Mouse (Mus musculus) hindbrain, embryonic 13.5 days (tissue): ENCODE results near the gene Tmem89. TPM values are rescaled to one million over a fixed set of nuclear protein-coding genes. Genes with fewer than 3 reads are reported as not detected.

ENCODE experiments used
- ATAC-seq: fragments of 200-750 bp; cut with Nextera tagmentation; 2 replicates; pipeline ENCODE4 v1.8.0; 2017; ENCODE audit warnings: moderate TSS enrichment; ENCODE audit not compliant: low FRiP score
- H3K27ac ChIP-seq: fragments of 300-500 bp; sonication (generic); 2 replicates; pipeline ENCODE4 v1.5.1; 2015; ENCODE audit warnings: inconsistent platforms, mild to moderate bottlenecking, moderate library complexity
- H3K27me3 ChIP-seq: fragments of 300-500 bp; sonication (generic); 2 replicates; pipeline ENCODE4 v1.6.1; 2015; ENCODE audit warnings: mild to moderate bottlenecking, inconsistent platforms
- H3K36me3 ChIP-seq: fragments of 300-500 bp; sonication (generic); 2 replicates; pipeline ENCODE4 v1.6.1; 2015; ENCODE audit warnings: mild to moderate bottlenecking, inconsistent platforms
- H3K4me1 ChIP-seq: fragments of 300-500 bp; sonication (generic); replicated peaks from 2 replicates; pipeline ENCODE4 v1.6.1; 2015; ENCODE audit warnings: inconsistent platforms
- H3K4me2 ChIP-seq: fragments of 300-500 bp; sonication (generic); 2 replicates; pipeline ENCODE4 v1.6.1; 2015; ENCODE audit warnings: inconsistent platforms, mild to moderate bottlenecking, moderate library complexity
- H3K4me3 ChIP-seq: fragments of 300-500 bp; sonication (generic); 2 replicates; pipeline ENCODE4 v1.5.1; 2015; ENCODE audit warnings: mild to moderate bottlenecking, inconsistent platforms
- H3K9ac ChIP-seq: fragments of 300-500 bp; sonication (generic); 2 replicates; pipeline ENCODE4 v1.6.1; 2015; ENCODE audit warnings: mild to moderate bottlenecking, inconsistent platforms
- H3K9me3 ChIP-seq: fragments of 300-500 bp; sonication (generic); 2 replicates; pipeline ENCODE4 v1.6.1; 2016; ENCODE audit warnings: inconsistent platforms
- WGBS: fragments of 180-500 bp; shearing (Covaris S2); methylation state at CpG from one replicate; pipeline ENCODE4 v1.1.7; 2015; 5-methylcytosine and 5-hydroxymethylcytosine counted together
- polyA plus RNA-seq: library from polyadenylated mRNA; unstranded; fragments of >200 nt; fragmentation: Nextera tagmentation; extraction: Ambion mirVana; gene quantifications from 2 replicates; pipeline ENCODE4 v1.2.1, GENCODE M21; 2015

The Tmem89 gene
- polyA plus RNA-seq, 1 experiment from 2014 or later, result 0.32 TPM

DNA sequence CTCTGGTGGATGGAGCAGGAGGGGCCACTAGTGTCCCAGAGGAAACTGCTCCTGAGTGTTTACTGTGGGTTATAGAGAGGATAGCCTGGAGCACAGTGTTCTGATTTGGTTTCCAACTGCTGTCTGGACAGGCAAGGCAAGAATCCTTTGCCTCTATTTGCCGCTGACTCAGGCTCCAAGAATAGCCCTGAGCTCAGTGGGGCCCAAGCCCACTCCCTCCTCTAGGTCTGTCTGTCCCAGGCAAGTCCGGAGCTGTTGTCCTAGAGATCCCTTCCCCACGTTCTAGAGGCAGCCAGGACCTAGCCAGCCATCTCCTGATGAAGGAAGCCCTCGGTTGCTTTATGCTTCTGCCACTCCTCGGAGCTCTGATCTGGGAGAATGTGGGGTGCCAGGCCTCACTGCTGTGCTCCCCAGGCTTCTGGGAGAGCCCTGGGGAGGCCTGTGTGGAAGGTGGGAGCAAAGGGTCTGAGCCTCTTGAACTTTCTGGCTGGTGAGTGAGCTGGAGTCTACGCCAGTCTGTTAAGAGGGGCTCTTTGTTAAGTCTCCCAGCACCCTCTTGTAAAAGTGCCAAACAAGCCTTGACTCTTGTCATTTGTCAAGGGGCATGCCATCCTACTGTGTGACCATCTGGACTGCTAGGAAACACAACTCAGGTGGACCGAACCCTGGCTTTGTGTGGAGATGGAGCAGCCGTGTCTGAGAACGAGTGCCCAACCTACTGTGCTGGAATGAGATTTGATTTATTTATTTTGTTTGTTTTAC, 35.7 kb downstream of the Tmem89 start:
- Histone ChIP-seq H3K36me3 (peaks cover 64% of the 10 kb centered on the region), H3K27ac (no peak overlapping the region), H3K4me3 (no peak overlapping the region), H3K4me2 (no peak overlapping the region), H3K9ac (no peak overlapping the region), H3K9me3 (no peaks in the 10 kb centered on the region), H3K27me3 (peaks cover 30% of the 10 kb centered on the region), H3K4me1 (0 out of 2 replicates have a peak, but pooled peaks cover 3% of the 10 kb centered on the region)
- ATAC-seq, result no peak
- 88% methylated on average over 9 of the region's 9 CpGs for WGBS

DNA sequence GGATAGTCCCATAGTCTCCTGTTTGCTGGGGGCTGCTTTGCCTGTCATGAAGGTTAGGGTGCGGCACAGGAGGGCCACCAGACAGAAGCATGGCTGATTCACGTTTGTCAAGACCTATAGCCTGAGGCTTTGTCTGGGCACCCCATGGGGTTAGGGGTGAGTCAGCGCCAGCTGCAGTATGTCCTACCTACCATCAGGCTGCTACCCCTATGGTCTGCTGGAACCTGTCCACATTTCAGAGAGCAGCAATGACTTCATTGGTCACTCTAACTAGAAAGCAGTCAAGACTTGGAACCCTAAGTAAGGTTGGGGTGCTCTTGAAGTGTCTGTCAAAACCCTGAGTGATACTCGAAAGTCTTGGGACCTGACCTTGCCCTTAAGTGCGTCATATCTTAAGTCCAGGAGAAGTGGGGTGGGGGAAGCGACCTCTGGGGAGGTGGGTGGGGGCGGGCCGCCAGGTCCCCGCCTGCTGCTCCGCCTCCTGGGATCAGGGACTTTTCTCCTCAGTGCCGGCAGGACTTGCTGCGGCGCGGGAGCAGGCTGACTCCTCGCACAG, 38.7 kb downstream of the Tmem89 start, which contains the start of gene Col7a1:
TSS of gene Col7a1 (plus strand) at position 506 of the 556 bp plus-strand sequence.
- 13% methylated on average over 15 of the region's 15 CpGs for WGBS
- 0 out of 2 replicates have a peak, but pooled peaks cover 3% of the 10 kb centered on the region for H3K4me1 ChIP-seq
- no peaks in the 10 kb centered on the region for H3K9me3 ChIP-seq
- no peak within 1 kb of the TSS for H3K4me3 ChIP-seq
- no peak within 1 kb of the TSS for H3K27ac ChIP-seq
- peaks cover 30% of the 10 kb centered on the region for H3K27me3 ChIP-seq
- H3K4me2 ChIP-seq, result no peak within 1 kb of the TSS
- H3K9ac ChIP-seq, result no peak within 1 kb of the TSS
- peaks cover 34% of the 10 kb centered on the region for H3K36me3 ChIP-seq
- ATAC-seq, result no peak; the same call in 1 of the 2 replicates

DNA sequence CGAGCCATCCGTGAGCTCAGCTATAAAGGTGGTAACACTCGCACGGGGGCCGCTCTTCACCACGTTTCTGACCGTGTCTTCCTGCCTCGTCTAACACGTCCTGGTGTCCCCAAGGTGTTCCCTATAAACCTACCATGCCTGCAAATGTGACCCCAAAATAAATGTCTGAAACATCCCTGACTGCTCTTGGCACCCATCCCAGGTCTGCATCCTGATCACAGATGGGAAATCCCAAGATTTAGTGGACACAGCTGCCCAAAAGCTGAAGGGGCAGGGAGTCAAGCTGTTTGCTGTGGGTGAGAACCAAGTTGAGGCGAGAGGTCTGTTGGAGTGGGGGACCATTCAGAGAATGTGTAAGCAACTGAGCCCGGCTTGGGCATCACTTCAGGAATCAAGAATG, 40.8 kb downstream of the Tmem89 start:
- Histone ChIP-seq H3K27ac (no peak overlapping the region), H3K9ac (no peak overlapping the region), H3K9me3 (no peaks in the 10 kb centered on the region), H3K36me3 (peaks cover 13% of the 10 kb centered on the region), H3K27me3 (peaks cover 30% of the 10 kb centered on the region), H3K4me1 (0 out of 2 replicates have a peak, but pooled peaks cover 3% of the 10 kb centered on the region), H3K4me2 (no peak overlapping the region), H3K4me3 (no peak overlapping the region)
- no peak for ATAC-seq
- WGBS, result 91% methylated on average over 11 of the region's 11 CpGs

DNA sequence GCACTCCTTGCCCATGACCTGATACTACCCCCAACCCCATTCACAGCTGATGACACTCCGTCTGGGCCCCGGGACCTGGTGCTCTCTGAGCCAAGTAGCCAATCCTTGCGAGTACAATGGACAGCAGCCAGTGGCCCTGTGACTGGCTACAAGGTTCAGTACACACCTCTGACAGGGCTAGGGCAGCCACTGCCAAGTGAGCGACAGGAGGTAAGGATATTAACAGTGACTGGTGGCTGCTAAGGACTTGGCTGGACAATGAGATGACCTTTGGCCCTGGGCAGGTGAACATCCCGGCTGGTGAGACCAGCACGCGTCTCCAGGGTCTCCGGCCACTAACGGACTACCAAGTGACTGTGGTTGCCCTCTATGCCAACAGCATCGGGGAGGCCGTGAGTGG, 41.4 kb downstream of the Tmem89 start:
- Histone ChIP-seq H3K4me3 (no peak overlapping the region), H3K9ac (no peak overlapping the region), H3K4me1 (0 out of 2 replicates have a peak, but pooled peaks cover 3% of the 10 kb centered on the region), H3K9me3 (no peaks in the 10 kb centered on the region), H3K27ac (no peak overlapping the region), H3K4me2 (no peak overlapping the region), H3K36me3 (peaks cover 7% of the 10 kb centered on the region), H3K27me3 (peaks cover 30% of the 10 kb centered on the region)
- WGBS, result 91% methylated on average over 11 of the region's 11 CpGs
- ATAC-seq, result no peak

DNA sequence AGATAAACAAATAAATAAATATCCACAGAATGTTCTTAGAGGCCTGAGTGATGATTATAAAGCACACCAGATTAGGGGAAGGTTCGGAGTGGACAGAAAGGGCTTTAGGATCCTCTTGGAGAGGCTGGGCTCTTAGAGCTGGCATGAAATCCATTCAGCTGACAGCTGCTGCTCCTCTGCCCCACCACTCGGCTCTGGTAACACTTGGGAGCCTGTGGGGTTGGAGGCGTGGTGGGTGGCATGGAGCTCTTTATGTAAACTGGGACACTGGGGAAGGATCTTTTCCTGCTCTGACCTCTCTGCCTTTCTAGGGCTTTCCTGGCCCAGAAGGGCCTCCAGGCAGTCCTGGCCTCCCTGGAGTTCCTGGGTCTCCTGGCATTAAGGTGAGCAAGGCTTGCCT, 49.2 kb downstream of the Tmem89 start:
- WGBS, result 76% methylated on average over 3 of the region's 3 CpGs
- Histone ChIP-seq H3K36me3 (no peaks in the 10 kb centered on the region), H3K4me2 (no peak overlapping the region), H3K9ac (no peak overlapping the region), H3K9me3 (no peaks in the 10 kb centered on the region), H3K4me1 (no peaks in the 10 kb centered on the region), H3K27ac (no peak overlapping the region), H3K27me3 (no peaks in the 10 kb centered on the region), H3K4me3 (no peak overlapping the region)
- no peak for ATAC-seq

DNA sequence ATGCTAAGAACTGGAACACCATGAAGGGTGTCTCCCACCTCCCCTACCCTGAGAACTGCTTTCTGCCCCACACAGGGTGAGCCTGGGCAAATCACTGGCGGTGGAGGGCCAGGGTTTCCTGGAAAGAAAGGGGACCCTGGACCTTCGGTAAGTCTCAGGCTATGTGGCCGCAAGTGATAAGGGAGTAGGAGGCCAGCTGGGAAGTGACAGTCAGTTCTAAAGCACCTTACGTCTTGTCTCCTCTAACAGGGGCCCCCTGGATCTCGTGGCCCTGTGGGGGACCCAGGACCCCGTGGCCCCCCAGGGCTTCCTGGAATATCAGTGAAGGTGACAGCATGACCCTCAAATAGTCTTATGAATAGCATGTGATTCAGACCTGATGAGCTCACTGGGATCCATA, 49.9 kb downstream of the Tmem89 start:
- Histone ChIP-seq H3K4me3 (no peak overlapping the region), H3K27me3 (no peaks in the 10 kb centered on the region), H3K27ac (no peak overlapping the region), H3K9me3 (no peaks in the 10 kb centered on the region), H3K4me1 (no peaks in the 10 kb centered on the region), H3K36me3 (no peaks in the 10 kb centered on the region), H3K9ac (no peak overlapping the region), H3K4me2 (no peak overlapping the region)
- 83% methylated on average over 6 of the region's 6 CpGs for WGBS
- ATAC-seq, result no peak

Other genes with a start within 250 kb of the Tmem89 start
- gene Prkar2a, start 225.3 kb upstream of the Tmem89 start, polyA plus RNA-seq, result 50.1 and 51.9 TPM in 2 replicates
- 222 and 228 TPM in 2 replicates for gene Ip6k2, start 130.8 kb upstream of the Tmem89 start, polyA plus RNA-seq
- 25.9 and 30.7 TPM in 2 replicates for gene Nckipsd, start 106.3 kb upstream of the Tmem89 start, polyA plus RNA-seq
- 13.8 and 14.3 TPM in 2 replicates for gene Celsr3, start 88.3 kb upstream of the Tmem89 start, polyA plus RNA-seq
- 15.1 and 16.1 TPM in 2 replicates for gene Slc26a6, start 61.3 kb upstream of the Tmem89 start, polyA plus RNA-seq
- gene Uqcrc1, start 22.0 kb downstream of the Tmem89 start, polyA plus RNA-seq, result 398 and 399 TPM in 2 replicates
- 1.1 and 1.7 TPM in 2 replicates for gene Col7a1, start 39.0 kb downstream of the Tmem89 start, polyA plus RNA-seq
- gene Ucn2, start 71.4 kb downstream of the Tmem89 start, polyA plus RNA-seq, result not detected in 2 replicates
- gene Pfkfb4, start 77.2 kb downstream of the Tmem89 start, polyA plus RNA-seq, result 26.3 and 34.2 TPM in 2 replicates
- gene Shisa5, start 123.9 kb downstream of the Tmem89 start, polyA plus RNA-seq, result 64.6 and 66.2 TPM in 2 replicates
- gene Trex1, start 145.1 kb downstream of the Tmem89 start, polyA plus RNA-seq, result 12.9 and 15.2 TPM in 2 replicates
- 27.8 and 32.4 TPM in 2 replicates for gene Atrip, start 159.5 kb downstream of the Tmem89 start, polyA plus RNA-seq
- 14.6 and 14.7 TPM in 2 replicates for gene Ccdc51, start 167.9 kb downstream of the Tmem89 start, polyA plus RNA-seq
- gene Tma7, start 168.0 kb downstream of the Tmem89 start, polyA plus RNA-seq, result 741 and 764 TPM in 2 replicates
- gene Plxnb1, start 180.8 kb downstream of the Tmem89 start, polyA plus RNA-seq, result 22.5 and 27.2 TPM in 2 replicates
- gene Fbxw21, start 247.4 kb downstream of the Tmem89 start, polyA plus RNA-seq, result not detected in 2 replicates